8 mouse cellular contexts compared by ENCODE assay signal in the genomic region with DNA sequence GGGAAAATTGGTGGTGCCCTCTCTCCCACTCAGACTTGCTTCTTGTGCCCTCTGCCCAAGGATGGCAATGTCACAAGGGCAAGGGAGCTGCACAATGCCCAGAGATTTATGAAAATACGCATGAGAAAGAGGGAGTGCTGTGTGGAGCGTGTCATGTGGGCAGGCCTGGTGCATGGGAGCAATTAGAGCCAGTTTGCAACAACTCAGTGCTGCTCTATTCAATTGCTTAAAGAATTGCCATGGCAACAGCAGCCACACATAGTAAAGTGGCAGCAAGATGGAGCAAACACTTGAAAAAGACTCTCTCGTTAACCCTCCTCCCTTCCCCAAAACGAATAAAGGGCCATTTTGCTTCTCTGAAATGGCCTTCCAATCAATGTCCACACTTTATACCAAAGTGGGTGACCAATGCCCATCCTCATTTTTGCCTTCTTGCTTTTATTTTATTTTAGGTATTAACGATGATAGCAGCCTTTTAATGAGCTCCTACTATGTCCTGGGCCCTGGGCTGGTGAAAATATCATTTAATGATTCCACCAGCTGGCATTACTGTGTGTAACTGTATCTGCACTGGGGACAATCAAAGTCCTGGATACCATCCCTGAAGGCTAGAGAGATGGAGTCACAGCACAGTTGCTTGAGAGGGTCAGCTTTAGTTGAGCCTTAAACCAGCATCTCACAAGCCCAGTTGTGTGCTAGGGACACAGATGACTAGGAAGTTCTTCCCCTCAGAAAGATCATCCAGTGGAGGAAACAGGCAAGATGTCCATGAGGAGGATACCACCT.
DNase-seq lines count a peak whose midpoint lies in the region; ATAC-seq lines count a peak whose summit lies in the region.
"Had no signal": no experiment of that assay in that cellular context is flagged by ENCODE, and none has a peak within 500 bp of the region (broad histone marks: within the 10 kb centered on the region; RNA-seq: fewer than 3 reads in every experiment).

No protein-coding gene starts in this region.

- no peaks in the 10 kb centered on the region for H3K36me3 ChIP-seq in forebrain, embryonic 14.5 days (ENCODE audit: control insufficient read depth, insufficient read depth, low read length)
- no peaks in the 10 kb centered on the region for H3K36me3 ChIP-seq in neural tube, embryonic 15.5 days

- peaks cover 17% of the 10 kb centered on the region for H3K4me1 ChIP-seq in forebrain, embryonic 14.5 days (ENCODE audit: control insufficient read depth, insufficient read depth, low read length)
- H3K4me1 ChIP-seq in neural tube, embryonic 15.5 days = peaks cover 11% of the 10 kb centered on the region

- no peaks in the 10 kb centered on the region for H3K9me3 ChIP-seq in forebrain, embryonic 14.5 days (replicated peaks; ENCODE audit: control insufficient read depth, low read length)
- H3K9me3 ChIP-seq in neural tube, embryonic 15.5 days (replicated peaks) = no peaks in the 10 kb centered on the region

- no peaks in the 10 kb centered on the region for H3K27me3 ChIP-seq in forebrain, embryonic 14.5 days (replicated peaks; ENCODE audit: control insufficient read depth, insufficient read depth, low read length)
- 0 out of 2 replicates have a peak, but pooled peaks cover 3% of the 10 kb centered on the region for H3K27me3 ChIP-seq in neural tube, embryonic 15.5 days (replicated peaks)

- intact Hi-C loops in left cerebral cortex, postnatal 14 days (cut with DNase I) = loop anchor here (5.0 kb wide), 1 partner anchor 87 kb away; no protein-coding TSS in a partner anchor

- no peak overlapping the region for H3K4me3 ChIP-seq in forebrain, embryonic 14.5 days (ENCODE audit: low read depth, low read length)
- no peak overlapping the region for H3K4me3 ChIP-seq in neural tube, embryonic 15.5 days (replicated peaks)

- peak; percentile 93 for ATAC-seq in forebrain, embryonic 14.5 days
- peak; percentile 90 for ATAC-seq in neural tube, embryonic 15.5 days (ENCODE audit: low FRiP score)

- no peak overlapping the region for H3K4me2 ChIP-seq in forebrain, embryonic 14.5 days (ENCODE audit: low read length)
- H3K4me2 ChIP-seq in neural tube, embryonic 15.5 days = no peak overlapping the region

- no peak overlapping the region for H3K9ac ChIP-seq in forebrain, embryonic 14.5 days (ENCODE audit: low read length)
- H3K9ac ChIP-seq in neural tube, embryonic 15.5 days (replicated peaks) = no peak overlapping the region

- 7% methylated on average over 5 of the region's 5 CpGs for WGBS in forebrain, embryonic 14.5 days
- WGBS in neural tube, embryonic 15.5 days = 23% methylated on average over 5 of the region's 5 CpGs

- H3K27ac ChIP-seq in forebrain, embryonic 14.5 days (ENCODE audit: low read depth, low read length) = peak overlapping the region; percentile 78
- peak overlapping the region; percentile 63 for H3K27ac ChIP-seq in neural tube, embryonic 15.5 days (replicated peaks)

- peak; percentile 14 for DNase-seq in embryo, embryonic 9.5 days (ENCODE audit: extremely low spot score)
- peak; percentile 89 for DNase-seq in forebrain, embryonic 14.5 days (ENCODE audit: low spot score)
- peak; percentile 49 to 82 for DNase-seq in left cerebral cortex, postnatal 14 days (ENCODE audit: low spot score in 2 of 2)
- no peak for DNase-seq in heart, adult 8-10 months (ENCODE audit: low spot score)
- DNase-seq in kidney, postnatal 10 days = no peak
- DNase-seq in gastrocnemius, adult 18-20 months (ENCODE audit: low spot score) = no peak
- DNase-seq: lung, adult 2 months had no signal

Comparison
In these comparisons a context has a peak if more than half of its experiments do, and no peak if none do; other contexts are left out.
1. DNase-seq: peak in embryo, embryonic 9.5 days (single experiment), forebrain, embryonic 14.5 days (single experiment) and left cerebral cortex, postnatal 14 days (2 of 2); none in heart, adult 8-10 months (single experiment), kidney, postnatal 10 days (single experiment) and gastrocnemius, adult 18-20 months (single experiment).